Mouse (Mus musculus) kidney, embryonic 16.5 days (tissue): Measurements from ENCODE around the gene 2610528J11Rik. TPM values are rescaled to one million over a fixed set of nuclear protein-coding genes. Genes with fewer than 3 reads are reported as not detected.
"Not testable (repeated sequence)": the region's sequence is repeated elsewhere in the genome, so short reads cannot be mapped to it uniquely, and the experiment has no call there.

ENCODE experiments used
- ATAC-seq: fragments of 200-750 bp; cut with Nextera tagmentation; 2 replicates; pipeline ENCODE4 v1.8.0; 2017; ENCODE audit warnings: moderate TSS enrichment; ENCODE audit not compliant: low FRiP score, low TSS enrichment
- H3K27ac ChIP-seq: fragments of 300-500 bp; sonication (generic); 2 replicates; pipeline ENCODE4 v1.5.1; 2014; ENCODE audit warnings: low read length
- H3K27me3 ChIP-seq: fragments of 300-500 bp; sonication (generic); 2 replicates; pipeline ENCODE4 v1.6.1; 2014; ENCODE audit warnings: low read length, control low read depth, mixed read lengths; ENCODE audit not compliant: insufficient read depth
- H3K36me3 ChIP-seq: fragments of 300-500 bp; sonication (generic); 2 replicates; pipeline ENCODE4 v1.6.1; 2014; ENCODE audit warnings: low read length, control low read depth, mixed read lengths; ENCODE audit not compliant: insufficient read depth
- H3K4me1 ChIP-seq: fragments of 300-500 bp; sonication (generic); 2 replicates; pipeline ENCODE4 v1.6.1; 2014; ENCODE audit warnings: low read length, control low read depth, mixed read lengths; ENCODE audit not compliant: insufficient read depth
- H3K4me2 ChIP-seq: fragments of 300-500 bp; sonication (generic); replicated peaks from 2 replicates; pipeline ENCODE4 v1.6.1; 2014; ENCODE audit warnings: low read depth, low read length
- H3K4me3 ChIP-seq: fragments of 300-500 bp; sonication (generic); 2 replicates; pipeline ENCODE4 v1.5.1; 2014; ENCODE audit warnings: mild to moderate bottlenecking, low read length
- H3K9ac ChIP-seq: fragments of 300-500 bp; sonication (generic); replicated peaks from 2 replicates; pipeline ENCODE4 v1.6.1; 2014; ENCODE audit warnings: low read length
- H3K9me3 ChIP-seq: fragments of 300-500 bp; sonication (generic); 2 replicates; pipeline ENCODE4 v1.6.1; 2016; ENCODE audit warnings: low read length, control low read depth
- WGBS: fragments of 180-500 bp; shearing (Covaris S2); extraction: QIAGEN DNeasy Blood & Tissue Kit; methylation state at CpG from one replicate; pipeline ENCODE4 v1.1.7; 2014; 5-methylcytosine and 5-hydroxymethylcytosine counted together
- polyA plus RNA-seq: library from polyadenylated mRNA; unstranded; fragments of >200 nt; fragmentation: Nextera tagmentation; extraction: Ambion mirVana; gene quantifications from 2 replicates; pipeline ENCODE4 v1.2.1, GENCODE M21; 2015

Gene 2610528J11Rik
- polyA plus RNA-seq, result 30.1 and 33.1 TPM in 2 replicates

DNA sequence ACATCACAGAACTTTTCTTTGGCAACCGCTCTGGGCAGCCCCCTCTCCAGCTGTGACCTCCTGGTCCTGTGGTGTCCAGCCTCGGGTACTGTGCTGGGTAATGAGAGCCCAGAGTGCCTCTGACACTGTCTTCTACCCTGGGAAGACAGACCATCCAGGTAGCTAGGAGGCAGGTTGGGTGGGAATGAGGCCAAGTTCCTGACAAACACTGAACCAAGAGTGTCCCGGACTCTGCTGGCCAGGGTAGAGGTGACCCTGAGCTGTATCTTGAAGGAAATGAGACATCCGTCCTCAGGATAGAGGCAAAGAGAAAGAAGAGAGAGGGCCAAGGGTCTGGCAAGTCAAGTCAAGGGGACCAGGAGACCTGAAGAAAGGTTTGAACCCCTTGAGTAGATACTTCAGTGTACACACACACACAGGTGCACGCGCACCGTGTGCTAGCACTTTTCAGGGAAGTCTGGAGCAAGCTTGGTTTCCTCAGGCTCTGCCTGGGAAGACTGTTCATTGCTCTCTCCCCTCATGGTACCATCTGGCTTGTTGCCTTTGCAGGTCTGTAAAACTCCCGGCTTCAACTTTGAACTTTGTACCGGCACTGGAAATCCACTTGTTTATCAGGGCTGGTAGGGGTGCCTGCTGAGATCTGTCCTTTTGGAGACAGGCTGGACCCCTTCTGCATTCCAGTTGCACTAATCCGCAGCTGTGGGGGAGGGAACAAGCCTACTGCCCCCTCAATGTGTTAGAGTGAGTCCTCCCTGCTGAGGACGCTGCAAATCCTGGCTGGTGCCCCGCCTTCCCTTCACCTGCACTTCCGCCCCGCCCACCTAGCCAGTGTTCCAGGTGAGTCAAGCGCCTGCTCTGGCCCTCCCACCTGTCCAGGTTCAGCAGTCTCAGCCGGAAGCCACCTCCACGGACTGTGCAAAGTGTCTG, at the start of gene 2610528J11Rik:
TSS of gene 2610528J11Rik (plus strand) at position 592 of the 927 bp plus-strand sequence.
- H3K9me3 ChIP-seq, result no peaks in the 10 kb centered on the region
- H3K27ac ChIP-seq, result peak within 1 kb of the TSS; percentile 83
- H3K36me3 ChIP-seq, result no peaks in the 10 kb centered on the region
- no peaks in the 10 kb centered on the region for H3K27me3 ChIP-seq
- H3K4me2 ChIP-seq, result peak within 1 kb of the TSS; percentile 45
- peak within 1 kb of the TSS; percentile 48 for H3K9ac ChIP-seq
- ATAC-seq, result peak; percentile 74
- H3K4me1 ChIP-seq, result peaks cover 10% of the 10 kb centered on the region; the same call in 1 of the 2 replicates
- peak within 1 kb of the TSS; percentile 37 for H3K4me3 ChIP-seq
- 36% methylated on average over 17 of the region's 17 CpGs for WGBS

DNA sequence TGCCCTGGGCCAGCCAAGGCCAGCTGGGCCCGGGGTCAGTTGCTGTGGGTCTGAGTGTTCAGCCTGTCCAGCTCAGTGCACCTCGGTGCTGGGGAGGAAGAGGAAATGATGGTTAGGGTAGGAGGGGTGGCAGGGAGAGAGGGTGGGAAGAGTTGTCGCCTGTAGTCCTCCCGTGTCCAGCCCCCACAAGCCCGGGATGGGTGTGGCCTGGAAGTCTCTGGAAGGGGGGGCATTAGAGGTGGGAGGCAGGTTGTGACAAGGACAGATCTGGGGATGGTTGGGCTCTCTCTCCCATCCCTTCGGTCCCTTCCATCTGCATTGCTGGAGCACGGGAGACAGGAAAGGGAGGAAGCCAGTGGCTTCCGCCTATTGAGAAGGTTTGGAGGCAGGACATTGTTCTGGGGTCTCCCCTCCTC, 37.1 kb upstream of the 2610528J11Rik start, which contains the start of gene Tie1:
TSS of gene Tie1 (minus strand) at position 345 of the 416 bp plus-strand sequence.
- ATAC-seq, result peak; percentile 89
- H3K4me1 ChIP-seq, result peaks cover 8% of the 10 kb centered on the region
- H3K27me3 ChIP-seq, result no peaks in the 10 kb centered on the region
- H3K4me2 ChIP-seq, result peak within 1 kb of the TSS; percentile 43
- 71% methylated on average over 8 of the region's 8 CpGs for WGBS
- H3K9me3 ChIP-seq, result no peaks in the 10 kb centered on the region
- no peaks in the 10 kb centered on the region for H3K36me3 ChIP-seq
- H3K4me3 ChIP-seq, result peak within 1 kb of the TSS; percentile 37
- H3K9ac ChIP-seq, result peak within 1 kb of the TSS; percentile 41; the same call in 1 of the 2 replicates
- no peak within 1 kb of the TSS; the same call in 1 of the 2 replicates for H3K27ac ChIP-seq

DNA sequence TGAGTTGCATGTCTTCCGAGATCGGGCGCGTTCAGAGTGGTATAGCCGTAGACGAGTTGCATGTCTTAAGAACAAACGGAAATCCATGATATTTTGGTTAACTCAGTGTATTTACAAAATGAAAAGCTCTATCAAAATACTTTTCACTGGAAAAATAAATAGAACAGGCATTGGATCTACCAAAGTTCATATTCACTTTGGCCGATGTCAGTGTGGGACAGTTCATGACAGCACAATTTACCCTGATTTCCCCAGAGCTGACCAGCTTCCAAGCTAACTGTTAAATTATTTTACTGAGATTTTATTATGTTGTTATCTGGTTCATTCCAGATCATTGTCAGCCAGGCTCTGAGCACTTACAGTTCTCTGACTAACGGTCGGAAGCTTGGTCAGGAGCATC, 36.3 kb upstream of the 2610528J11Rik start:
- Histone ChIP-seq H3K4me1 (peaks cover 8% of the 10 kb centered on the region), H3K4me3 (no peak overlapping the region), H3K27ac (no peak overlapping the region), H3K36me3 (no peaks in the 10 kb centered on the region), H3K9me3 (no peaks in the 10 kb centered on the region), H3K27me3 (no peaks in the 10 kb centered on the region), H3K9ac (no peak overlapping the region), H3K4me2 (no peak overlapping the region)
- WGBS, result 88% methylated on average over 10 of the region's 10 CpGs
- no peak for ATAC-seq

DNA sequence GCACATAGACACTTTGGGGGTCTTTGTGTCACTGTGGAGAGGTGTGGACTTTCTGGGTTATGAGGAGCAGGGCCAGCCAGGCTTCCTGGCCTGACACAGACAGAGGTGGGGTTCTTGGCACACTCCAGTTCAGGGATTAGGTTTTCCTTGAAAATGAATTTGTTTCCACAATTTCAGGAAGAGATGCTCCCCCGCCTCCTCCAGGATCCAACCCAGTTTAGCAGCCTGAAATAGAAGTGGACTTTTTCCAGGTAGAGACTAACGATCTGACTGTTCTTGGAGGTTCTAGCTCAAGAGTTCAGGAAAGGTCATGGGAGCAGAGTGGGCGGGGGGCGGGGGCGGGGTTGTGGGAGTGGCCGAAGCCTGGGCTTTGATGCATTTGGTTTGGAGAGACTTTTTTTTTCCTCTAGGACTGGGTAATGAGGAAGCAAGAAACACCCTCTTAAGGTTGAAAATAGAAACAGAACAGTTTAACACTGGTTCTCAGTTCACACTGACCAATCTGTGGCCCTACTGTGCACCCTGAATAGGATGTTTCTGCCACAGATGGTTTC, 26.6 kb upstream of the 2610528J11Rik start:
- no peak for ATAC-seq
- Histone ChIP-seq H3K4me1 (0 out of 2 replicates have a peak, but pooled peaks cover 7% of the 10 kb centered on the region), H3K27ac (no peak overlapping the region), H3K9me3 (no peaks in the 10 kb centered on the region), H3K36me3 (no peaks in the 10 kb centered on the region), H3K27me3 (no peaks in the 10 kb centered on the region), H3K9ac (no peak overlapping the region), H3K4me3 (no peak overlapping the region), H3K4me2 (no peak overlapping the region)
- WGBS, result 29% methylated on average over 6 of the region's 6 CpGs

DNA sequence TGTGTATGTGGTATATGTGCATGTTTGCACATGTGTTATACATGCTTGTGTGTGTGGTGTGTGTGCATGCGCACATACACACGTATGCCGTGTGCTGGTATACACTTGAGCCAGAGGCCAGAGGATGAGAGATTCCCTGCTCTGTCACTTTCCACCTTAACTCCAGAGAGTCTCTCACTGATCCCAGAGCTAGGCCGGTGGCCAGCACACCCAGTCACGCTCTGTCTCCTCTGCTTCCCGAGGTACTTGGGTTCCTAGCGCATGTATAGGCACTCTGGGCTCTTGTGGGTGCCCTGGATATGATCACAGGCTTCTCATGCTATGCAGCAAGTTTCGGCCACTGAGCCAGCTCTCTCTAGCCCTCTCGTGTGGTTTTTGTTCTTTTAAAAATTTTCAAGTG, 26.0 kb upstream of the 2610528J11Rik start:
- no peaks in the 10 kb centered on the region for H3K9me3 ChIP-seq
- no peak overlapping the region for H3K9ac ChIP-seq
- no peak overlapping the region for H3K27ac ChIP-seq
- no peaks in the 10 kb centered on the region for H3K36me3 ChIP-seq
- H3K4me3 ChIP-seq, result no peak overlapping the region
- 0 out of 2 replicates have a peak, but pooled peaks cover 7% of the 10 kb centered on the region for H3K4me1 ChIP-seq
- H3K27me3 ChIP-seq, result no peaks in the 10 kb centered on the region
- no peak for ATAC-seq
- no peak overlapping the region for H3K4me2 ChIP-seq
- WGBS, result 64% methylated on average over 9 of the region's 9 CpGs

DNA sequence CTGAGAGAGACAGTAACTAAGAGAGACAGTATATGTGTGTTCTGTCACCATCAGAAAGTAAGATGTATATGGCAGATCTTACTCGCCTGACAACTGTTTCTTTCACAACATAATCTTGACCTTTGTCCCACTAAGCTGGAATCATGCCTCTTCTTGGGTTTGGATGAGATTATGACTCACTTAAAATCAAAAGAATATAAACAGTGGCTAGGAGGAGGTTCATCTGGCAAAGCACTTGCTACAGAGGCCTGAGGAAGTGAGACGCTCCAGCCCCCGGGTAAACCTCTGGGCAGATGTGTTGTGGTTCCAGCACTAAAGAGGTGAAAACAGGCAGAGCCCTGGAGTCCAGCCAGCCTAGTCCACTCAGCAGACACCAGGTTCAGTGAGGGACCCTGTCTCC, 21.2 kb upstream of the 2610528J11Rik start:
- Histone ChIP-seq H3K27me3 (no peaks in the 10 kb centered on the region), H3K9ac (no peak overlapping the region), H3K4me3 (no peak overlapping the region), H3K4me1 (0 out of 2 replicates have a peak, but pooled peaks cover 3% of the 10 kb centered on the region), H3K27ac (no peak overlapping the region), H3K9me3 (no peaks in the 10 kb centered on the region), H3K36me3 (no peaks in the 10 kb centered on the region), H3K4me2 (no peak overlapping the region)
- ATAC-seq, result no peak
- 72% methylated on average over 3 of the region's 3 CpGs for WGBS

DNA sequence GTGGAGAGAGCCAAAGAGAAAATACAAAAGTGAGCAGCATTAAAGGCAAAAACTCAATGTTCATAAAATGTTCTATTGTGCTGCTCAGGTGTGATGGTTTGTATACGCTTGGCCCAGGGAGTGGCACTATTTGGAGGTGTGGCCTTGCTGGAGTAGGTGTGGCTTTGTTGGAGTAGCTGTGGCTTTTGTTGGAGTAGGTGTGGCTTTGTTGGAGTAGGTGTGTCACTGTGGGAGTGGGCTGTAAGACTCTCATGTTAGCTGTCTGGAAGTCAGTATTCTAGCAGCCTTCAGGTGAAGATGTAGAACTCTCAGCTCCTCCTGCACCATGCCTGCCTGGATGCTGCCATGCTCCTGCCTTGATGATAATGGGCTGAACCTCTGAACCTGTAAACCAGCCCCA, 19.6 kb upstream of the 2610528J11Rik start:
- not testable (repeated sequence) for ATAC-seq, H3K36me3 ChIP-seq, H3K27ac ChIP-seq, H3K4me3 ChIP-seq, H3K4me2 ChIP-seq, H3K9me3 ChIP-seq, H3K4me1 ChIP-seq, H3K9ac ChIP-seq, H3K27me3 ChIP-seq
- 85% methylated on average over 1 of the region's 1 CpGs for WGBS

DNA sequence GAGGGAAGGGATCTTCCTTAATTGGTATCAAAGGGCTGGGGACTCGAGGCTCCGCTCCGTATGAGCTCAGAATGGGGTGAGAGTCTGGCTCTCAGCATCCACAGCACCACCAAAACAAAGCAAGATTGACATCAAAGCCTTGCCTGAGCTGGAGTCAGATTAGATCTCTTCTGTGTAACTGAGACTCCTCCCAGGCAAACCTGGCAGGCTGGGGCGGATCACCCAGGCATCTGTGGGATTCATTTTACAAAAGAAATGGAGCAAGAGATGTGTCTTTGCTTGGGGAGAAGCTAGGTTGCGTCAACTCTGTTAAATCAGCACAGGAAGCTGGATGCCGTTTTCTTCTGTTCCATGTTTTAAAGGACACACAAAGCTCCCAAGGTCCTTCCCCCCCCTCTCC, 17.7 kb upstream of the 2610528J11Rik start:
- 12% methylated on average over 6 of the region's 6 CpGs for WGBS
- Histone ChIP-seq H3K36me3 (no peaks in the 10 kb centered on the region), H3K9ac (no peak overlapping the region), H3K27me3 (no peaks in the 10 kb centered on the region), H3K4me1 (no peaks in the 10 kb centered on the region), H3K4me2 (no peak overlapping the region), H3K4me3 (no peak overlapping the region), H3K27ac (no peak overlapping the region), H3K9me3 (no peaks in the 10 kb centered on the region)
- no peak for ATAC-seq

DNA sequence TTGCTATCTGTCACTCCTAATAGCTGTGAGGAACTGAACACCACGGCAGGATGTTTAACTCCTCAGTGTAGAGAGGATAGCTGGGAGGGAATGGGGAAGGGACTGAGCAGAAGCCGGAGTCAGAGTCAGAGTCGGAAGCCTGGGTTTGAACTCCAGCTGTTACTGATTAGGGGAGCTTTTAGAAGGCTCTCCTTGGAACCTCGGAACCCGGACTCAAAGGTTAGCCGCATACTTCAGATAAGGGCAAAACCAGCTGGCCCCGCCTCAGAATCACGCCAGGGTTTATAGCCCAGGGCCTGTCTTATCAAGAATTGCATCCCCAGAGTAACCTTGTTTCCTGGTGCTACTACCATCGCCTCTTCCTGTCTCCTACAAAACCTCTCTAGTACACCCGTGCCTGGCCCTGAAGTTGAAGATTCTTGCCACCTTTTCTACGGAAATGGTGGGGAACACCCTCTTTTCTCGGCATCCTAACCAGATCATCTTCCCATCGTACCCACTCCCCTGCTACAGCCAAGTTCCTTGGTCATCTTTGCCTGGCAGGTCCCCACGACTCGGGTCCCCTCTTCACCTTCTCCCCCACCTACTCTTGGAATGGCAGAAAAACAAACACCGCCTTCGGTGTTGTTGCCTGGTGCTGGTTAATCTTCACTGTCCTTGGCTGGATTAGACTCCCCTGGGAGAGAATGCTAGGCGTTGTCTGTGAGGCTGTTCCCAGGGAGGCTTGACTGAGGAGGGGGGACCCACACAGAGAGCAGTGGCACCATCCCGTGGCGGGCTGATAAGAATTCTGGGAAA, 9.9 kb upstream of the 2610528J11Rik start:
- Histone ChIP-seq H3K27me3 (no peaks in the 10 kb centered on the region), H3K4me2 (no peak overlapping the region), H3K27ac (no peak overlapping the region), H3K9ac (no peak overlapping the region), H3K9me3 (no peaks in the 10 kb centered on the region), H3K4me3 (no peak overlapping the region), H3K36me3 (no peaks in the 10 kb centered on the region), H3K4me1 (peaks cover 14% of the 10 kb centered on the region; the same call in 1 of the 2 replicates)
- WGBS, result 22% methylated on average over 20 of the region's 20 CpGs
- peak; percentile 65; the same call in 1 of the 2 replicates for ATAC-seq
